Mouse (Mus musculus): ENCODE data around the gene Mest. TPM values are rescaled to one million over a fixed set of nuclear protein-coding genes. Genes with fewer than 3 reads are reported as not detected.

Mest gene
- total RNA-seq, 2 experiments from 2014 or later: not detected

GRCm38 (mm10) chr6:30736864-30737547, 13.7 kb downstream of the Mest start:
- peak; percentile 44 for ATAC-seq (replicated peaks; ENCODE audit: low FRiP score, poor library complexity, severe bottlenecking)

GRCm38 (mm10) chr6:30737548-30738463, 14.5 kb downstream of the Mest start:
- no peak for ATAC-seq (replicated peaks; ENCODE audit: low FRiP score, poor library complexity, severe bottlenecking)

- no peak for ATAC-seq (replicated peaks; ENCODE audit: low FRiP score, poor library complexity, severe bottlenecking)
Measured at GRCm38 (mm10) chr6:30738464-30739006, 15.2 kb downstream of the Mest start.

- ATAC-seq (replicated peaks; ENCODE audit: low FRiP score, poor library complexity, severe bottlenecking): no peak
Measured at GRCm38 (mm10) chr6:30739177-30739747, 15.9 kb downstream of the Mest start.

- no peak for ATAC-seq (replicated peaks; ENCODE audit: low FRiP score, poor library complexity, severe bottlenecking)
Measured at GRCm38 (mm10) chr6:30744846-30745245, 21.5 kb downstream of the Mest start.

- ATAC-seq (replicated peaks; ENCODE audit: low FRiP score, poor library complexity, severe bottlenecking): no peak
Measured at GRCm38 (mm10) chr6:30745591-30745990, 22.2 kb downstream of the Mest start.

- ATAC-seq (replicated peaks; ENCODE audit: low FRiP score, poor library complexity, severe bottlenecking): no peak
Measured at GRCm38 (mm10) chr6:30747631-30748357, 24.4 kb downstream of the Mest start.

GRCm38 (mm10) chr6:30748358-30748910, 25.1 kb downstream of the Mest start:
- ATAC-seq (replicated peaks; ENCODE audit: low FRiP score, poor library complexity, severe bottlenecking): no peak

GRCm38 (mm10) chr6:30749042-30749689, 25.8 kb downstream of the Mest start:
- ATAC-seq (replicated peaks; ENCODE audit: low FRiP score, poor library complexity, severe bottlenecking): no peak

GRCm38 (mm10) chr6:30749892-30750291, 26.5 kb downstream of the Mest start:
- no peak for ATAC-seq (replicated peaks; ENCODE audit: low FRiP score, poor library complexity, severe bottlenecking)

- ATAC-seq (replicated peaks; ENCODE audit: low FRiP score, poor library complexity, severe bottlenecking): no peak
Measured at GRCm38 (mm10) chr6:30750482-30750881, 27.1 kb downstream of the Mest start.

GRCm38 (mm10) chr6:30751209-30751608, 27.9 kb downstream of the Mest start:
- no peak for ATAC-seq (replicated peaks; ENCODE audit: low FRiP score, poor library complexity, severe bottlenecking)

Other genes starting within 250 kb of the Mest start
- 19.4 and 22.2 TPM in 2 replicates for gene Tmem209, start 213.8 kb upstream of the Mest start, total RNA-seq (2015; ENCODE audit: low replicate concordance)
- 15.9 and 16.3 TPM in 2 replicates for gene Tmem209, start 213.8 kb upstream of the Mest start, total RNA-seq (2017; ENCODE audit: low replicate concordance)
- gene Ssmem1, start 213.7 kb upstream of the Mest start, total RNA-seq (2015; ENCODE audit: low replicate concordance): not detected in 2 replicates
- gene Ssmem1, start 213.7 kb upstream of the Mest start, total RNA-seq (2017; ENCODE audit: low replicate concordance): 1.3 TPM in 1 of 2 replicates, not detected in the other
- gene Cpa2, start 182.0 kb upstream of the Mest start, total RNA-seq (2015; ENCODE audit: low replicate concordance): not detected in 2 replicates
- gene Cpa2, start 182.0 kb upstream of the Mest start, total RNA-seq (2017; ENCODE audit: low replicate concordance): not detected in 2 replicates
- not detected in 2 replicates for gene Cpa4, start 155.2 kb upstream of the Mest start, total RNA-seq (2015; ENCODE audit: low replicate concordance)
- not detected in 2 replicates for gene Cpa4, start 155.2 kb upstream of the Mest start, total RNA-seq (2017; ENCODE audit: low replicate concordance)
- 1.3 TPM in 1 of 2 replicates, not detected in the other for gene Cpa5, start 112.5 kb upstream of the Mest start, total RNA-seq (2015; ENCODE audit: low replicate concordance)
- gene Cpa5, start 112.5 kb upstream of the Mest start, total RNA-seq (2017; ENCODE audit: low replicate concordance): not detected in 2 replicates
- not detected in 2 replicates for gene Cpa1, start 84.3 kb upstream of the Mest start, total RNA-seq (2015; ENCODE audit: low replicate concordance)
- gene Cpa1, start 84.3 kb upstream of the Mest start, total RNA-seq (2017; ENCODE audit: low replicate concordance): not detected in 2 replicates
- 3.5 and 5.0 TPM in 2 replicates for gene Cep41, start 29.8 kb upstream of the Mest start, total RNA-seq (2015; ENCODE audit: low replicate concordance)
- gene Cep41, start 29.8 kb upstream of the Mest start, total RNA-seq (2017; ENCODE audit: low replicate concordance): 0.77 and 4.5 TPM in 2 replicates
- 5.0 and 7.9 TPM in 2 replicates for gene Copg2, start 173.2 kb downstream of the Mest start, total RNA-seq (2015; ENCODE audit: low replicate concordance)
- 9.5 and 10.6 TPM in 2 replicates for gene Copg2, start 173.2 kb downstream of the Mest start, total RNA-seq (2017; ENCODE audit: low replicate concordance)
- not detected in 2 replicates for gene Tsga13, start 192.0 kb downstream of the Mest start, total RNA-seq (2015; ENCODE audit: low replicate concordance)
- not detected in 2 replicates for gene Tsga13, start 192.0 kb downstream of the Mest start, total RNA-seq (2017; ENCODE audit: low replicate concordance)
- not detected in 2 replicates for gene Klf14, start 235.5 kb downstream of the Mest start, total RNA-seq (2015; ENCODE audit: low replicate concordance)
- gene Klf14, start 235.5 kb downstream of the Mest start, total RNA-seq (2017; ENCODE audit: low replicate concordance): not detected in 2 replicates

Measured in erythroblast, adult 5-6 weeks (primary cell).